Mouse (Mus musculus) intestine, embryonic 15.5 days (tissue): ENCODE results near the gene Syncrip. TPM values are rescaled to one million over a fixed set of nuclear protein-coding genes. Genes with fewer than 3 reads are reported as not detected.

Source experiments
- ATAC-seq: fragments of 200-750 bp; cut with Nextera tagmentation; 2 replicates; pipeline ENCODE4 v1.8.0; 2017; ENCODE audit warnings: moderate TSS enrichment, moderate library complexity
- H3K27ac ChIP-seq: fragments of 300-500 bp; sonication (generic); 2 replicates; pipeline ENCODE4 v1.5.1; 2015; ENCODE audit warnings: mild to moderate bottlenecking, inconsistent platforms
- H3K27me3 ChIP-seq: fragments of 300-500 bp; sonication (generic); replicated peaks from 2 replicates; pipeline ENCODE4 v1.6.1; 2015; ENCODE audit warnings: inconsistent platforms
- H3K36me3 ChIP-seq: fragments of 300-500 bp; sonication (generic); 2 replicates; pipeline ENCODE4 v1.6.1; 2015; ENCODE audit warnings: inconsistent platforms
- H3K4me1 ChIP-seq: fragments of 300-500 bp; sonication (generic); replicated peaks from 2 replicates; pipeline ENCODE4 v1.6.1; 2015; ENCODE audit warnings: inconsistent platforms
- H3K4me2 ChIP-seq: fragments of 300-500 bp; sonication (generic); replicated peaks from 2 replicates; pipeline ENCODE4 v1.6.1; 2015; ENCODE audit warnings: mild to moderate bottlenecking, inconsistent platforms
- H3K4me3 ChIP-seq: fragments of 300-500 bp; sonication (generic); replicated peaks from 2 replicates; pipeline ENCODE4 v1.5.1; 2015; ENCODE audit warnings: inconsistent platforms
- H3K9ac ChIP-seq: fragments of 300-500 bp; sonication (generic); 2 replicates; pipeline ENCODE4 v1.6.1; 2015; ENCODE audit warnings: inconsistent platforms
- H3K9me3 ChIP-seq: fragments of 300-500 bp; sonication (generic); 2 replicates; pipeline ENCODE4 v1.6.1; 2016; ENCODE audit warnings: inconsistent platforms
- WGBS: fragments of 180-500 bp; shearing (Covaris S2); methylation state at CpG from one replicate; pipeline ENCODE4 v1.1.7; 2015; 5-methylcytosine and 5-hydroxymethylcytosine counted together
- polyA plus RNA-seq: library from polyadenylated mRNA; unstranded; fragments of >200 nt; fragmentation: Nextera tagmentation; extraction: Ambion mirVana; gene quantifications from 2 replicates; pipeline ENCODE4 v1.2.1, GENCODE M21; 2015

The Syncrip gene
- polyA plus RNA-seq, 1 experiment from 2014 or later, result 98.9 TPM

DNA sequence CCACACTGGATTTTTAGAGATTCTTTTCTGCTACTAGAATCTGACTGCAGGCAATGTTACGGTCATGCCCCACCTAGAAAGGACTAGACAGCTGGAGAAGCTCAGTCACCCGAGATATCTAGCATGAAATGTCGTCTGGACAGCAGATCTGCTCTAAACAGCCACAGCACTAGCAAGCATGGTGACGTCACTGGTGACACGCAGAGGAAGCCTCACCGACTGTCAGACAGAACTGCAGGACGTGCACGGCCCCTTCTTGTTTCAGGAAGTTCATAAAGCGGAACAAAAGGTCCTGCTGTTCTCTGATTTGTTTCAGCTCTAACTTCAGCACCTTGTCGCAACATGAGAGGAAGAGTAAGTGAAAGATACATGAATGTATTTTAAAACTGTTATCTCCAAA, 78.3 kb downstream of the Syncrip start:
- H3K27me3 ChIP-seq, result no peaks in the 10 kb centered on the region
- H3K9ac ChIP-seq, result no peak overlapping the region
- H3K9me3 ChIP-seq, result no peaks in the 10 kb centered on the region
- no peak for ATAC-seq
- H3K4me3 ChIP-seq, result no peak overlapping the region
- peaks cover 3% of the 10 kb centered on the region; the same call in 1 of the 2 replicates for H3K36me3 ChIP-seq
- no peak overlapping the region for H3K27ac ChIP-seq
- 77% methylated on average over 10 of the region's 10 CpGs for WGBS
- no peaks in the 10 kb centered on the region for H3K4me1 ChIP-seq
- H3K4me2 ChIP-seq, result no peak overlapping the region

DNA sequence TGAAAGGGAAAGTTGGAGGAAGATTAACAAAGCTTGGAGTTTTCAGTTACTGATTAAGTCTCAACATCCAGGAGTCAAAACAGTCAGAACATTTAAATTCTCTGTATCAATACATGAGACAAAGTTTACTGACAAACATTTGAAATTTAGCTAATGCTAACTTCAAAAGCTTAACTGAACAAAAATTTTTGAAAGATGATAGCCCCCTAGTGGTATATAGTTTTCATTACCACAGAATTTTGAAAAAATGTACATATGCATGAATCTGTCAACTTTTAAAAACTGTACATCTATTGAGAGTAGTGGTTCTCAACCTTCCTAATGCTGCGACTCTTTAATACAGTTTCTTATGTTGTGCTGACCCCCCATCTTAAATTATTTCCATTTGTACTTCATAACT, 83.9 kb downstream of the Syncrip start:
- ATAC-seq, result no peak
- Histone ChIP-seq H3K4me3 (no peak overlapping the region), H3K27me3 (no peaks in the 10 kb centered on the region), H3K27ac (no peak overlapping the region), H3K4me2 (no peak overlapping the region), H3K9ac (no peak overlapping the region), H3K9me3 (no peaks in the 10 kb centered on the region), H3K36me3 (peaks cover 3% of the 10 kb centered on the region), H3K4me1 (no peaks in the 10 kb centered on the region)
- 89% methylated on average over 1 of the region's 1 CpGs for WGBS

Other genes starting within 250 kb of the Syncrip start
- gene Nt5e, start 155.4 kb downstream of the Syncrip start, polyA plus RNA-seq, result 3.3 and 3.8 TPM in 2 replicates
- gene Snx14, start 43.6 kb downstream of the Syncrip start, polyA plus RNA-seq, result 31.3 and 35.2 TPM in 2 replicates
- gene Gm20537, start 26.0 kb downstream of the Syncrip start, polyA plus RNA-seq, result not detected in 2 replicates
- 7.4 and 7.9 TPM in 2 replicates for gene Zfp949, start 65.4 kb upstream of the Syncrip start, polyA plus RNA-seq
- not detected in 2 replicates for gene Trim43a, start 98.3 kb upstream of the Syncrip start, polyA plus RNA-seq
- gene Mthfsl, start 237.7 kb upstream of the Syncrip start, polyA plus RNA-seq, result 43.4 and 45.4 TPM in 2 replicates
- 0.77 TPM in 2 replicates for gene Bcl2a1d, start 249.3 kb upstream of the Syncrip start, polyA plus RNA-seq